Mouse (Mus musculus) ES-E14 (cell line): ENCODE measurements at regions not wholly inside any gene's neighbourhood (a gene's known extent, or its start where the extent isn't known, plus 50 kb on each side); places are given as distances from the start of the nearest gene placed in this dataset.

Experiments
- DNase-seq: peaks from one replicate; pipeline ENCODE4 v3.0.0-alpha.2; 2013; ENCODE audit warnings: low read depth, low spot score
- H3K27ac ChIP-seq: 2 replicates; pipeline ENCODE4 v1.5.1; 2012; ENCODE audit warnings: low read depth, mild to moderate bottlenecking, low read length, moderate library complexity, mixed read lengths; ENCODE audit not compliant: poor library complexity, insufficient read depth, severe bottlenecking
- H3K36me3 ChIP-seq: 2 replicates; pipeline ENCODE4 v1.6.1; 2012; ENCODE audit warnings: mild to moderate bottlenecking, low read length, moderate library complexity, mixed read lengths; ENCODE audit not compliant: control insufficient read depth, poor library complexity, insufficient read depth, severe bottlenecking
- H3K4me1 ChIP-seq, 2 experiments: fragments of 150-350 bp in 1 of 2; sonication (generic) in 1 of 2; 2 replicates each; pipeline ENCODE4 v1.6.1; 2012; ENCODE audit warnings: low read length in 2 of 2, mild to moderate bottlenecking in 1 of 2, mixed read lengths in 1 of 2; ENCODE audit not compliant: control insufficient read depth in 2 of 2, insufficient read depth in 2 of 2, poor library complexity in 1 of 2
- H3K4me3 ChIP-seq, 2 experiments: fragments of 150-350 bp in 1 of 2; sonication (generic) in 1 of 2; 2 replicates each; pipeline ENCODE4 v1.5.1; 2012; ENCODE audit warnings: low read length in 2 of 2, low read depth in 1 of 2, mild to moderate bottlenecking in 1 of 2, mixed read lengths in 1 of 2; ENCODE audit not compliant: insufficient read depth in 1 of 2, poor library complexity in 1 of 2, severe bottlenecking in 1 of 2
- H3K9ac ChIP-seq: 2 replicates; pipeline ENCODE4 v1.6.1; 2012; ENCODE audit warnings: low read depth, mild to moderate bottlenecking, low read length, mixed read lengths; ENCODE audit not compliant: poor library complexity, insufficient read depth, severe bottlenecking
- H3K9me3 ChIP-seq: fragments of 150-350 bp; sonication (generic); 2 replicates; pipeline ENCODE4 v1.6.1; 2012; ENCODE audit warnings: low read depth, mild to moderate bottlenecking, low read length; ENCODE audit not compliant: control insufficient read depth, insufficient read depth
- CHD2 ChIP-seq: IDR thresholded peaks from 2 replicates; pipeline ENCODE4 v1.6.1; 2014; ENCODE audit warnings: mild to moderate bottlenecking, low read depth, low read length, inconsistent platforms
- HCFC1 ChIP-seq: IDR thresholded peaks from 2 replicates; pipeline ENCODE4 v1.6.1; 2012; ENCODE audit warnings: low read length, inconsistent platforms, borderline replicate concordance; ENCODE audit not compliant: insufficient read depth
- MAFK ChIP-seq: IDR thresholded peaks from 2 replicates; pipeline ENCODE4 v1.6.1; 2014; ENCODE audit warnings: mild to moderate bottlenecking, low read depth, low read length, inconsistent platforms; ENCODE audit not compliant: insufficient read depth
- ZC3H11A ChIP-seq: IDR thresholded peaks from 2 replicates; pipeline ENCODE4 v1.6.1; 2012; ENCODE audit warnings: low read depth, mild to moderate bottlenecking, inconsistent platforms, low read length, borderline replicate concordance
- ZNF384 ChIP-seq: IDR thresholded peaks from 2 replicates; pipeline ENCODE4 v1.6.1; 2012; ENCODE audit warnings: low read depth, low read length, inconsistent platforms
- in situ Hi-C, 2 experiments: fragments of 600-800 bp; cut with MboI; formaldehyde crosslinking; loops; one replicate each; pipeline ENCODE4 v1.15.1; 2025; ENCODE audit warnings: low sequenced_read_pairs in 2 of 2, inconsistent platforms in 1 of 2; ENCODE audit not compliant: unreplicated experiment in 2 of 2

DNA sequence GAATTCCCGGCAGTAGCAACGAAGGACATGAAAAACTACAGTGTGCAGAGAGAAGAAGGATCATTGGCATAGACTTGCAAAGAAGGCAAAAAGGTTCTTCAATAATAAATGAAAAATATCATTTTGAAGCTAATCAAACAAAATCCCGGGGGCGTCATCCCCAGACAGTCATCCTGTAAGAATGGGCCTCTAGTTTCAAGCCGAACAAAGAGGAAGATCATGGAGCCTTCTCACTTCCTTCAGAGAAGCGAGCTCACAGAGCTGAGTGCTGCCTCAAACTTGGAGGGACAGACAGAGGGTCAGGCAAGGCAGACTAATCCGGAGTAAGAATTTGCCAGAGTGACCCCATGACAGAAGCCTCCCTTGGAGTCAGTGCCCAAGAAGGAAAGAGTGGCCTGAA lies 163.0 kb downstream of the Kit start:
- H3K9ac ChIP-seq: no peak overlapping the region
- no peak for DNase-seq
- in situ Hi-C loops: loop anchor here in 1 of 2 experiments (25.0 kb wide), 1 partner anchor 525 kb away; no protein-coding TSS in a partner anchor
- no peaks in the 10 kb centered on the region for H3K9me3 ChIP-seq
- H3K4me3 ChIP-seq: no peak overlapping the region
- no peak overlapping the region for H3K27ac ChIP-seq
- TF ChIP-seq CHD2: no peak
- no peak for TF ChIP-seq HCFC1
- no peak for TF ChIP-seq MAFK
- no peak for TF ChIP-seq ZC3H11A
- TF ChIP-seq ZNF384: no peak
- H3K36me3 ChIP-seq: no peaks in the 10 kb centered on the region
- H3K4me1 ChIP-seq: no peaks in the 10 kb centered on the region

DNA sequence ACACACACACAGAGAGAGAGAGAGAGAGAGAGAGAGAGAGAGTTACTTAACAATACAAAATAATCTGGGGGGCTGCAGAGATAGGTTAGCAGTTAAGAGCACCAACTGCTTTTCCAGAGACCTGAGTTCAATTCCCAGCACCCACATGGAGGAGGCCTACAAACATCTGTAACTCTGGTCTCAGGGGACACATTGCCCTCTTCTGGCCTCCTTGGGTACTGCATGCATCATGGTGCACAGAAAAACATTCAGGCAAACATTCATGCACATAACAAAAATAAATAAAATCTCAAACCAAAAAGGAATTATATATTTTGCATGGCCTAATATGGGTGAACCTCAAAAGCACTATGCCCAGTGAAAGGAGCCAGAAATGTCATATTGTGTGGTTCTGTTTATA lies 161.6 kb downstream of the Kit start:
- in situ Hi-C loops: loop anchor here in 1 of 2 experiments (25.0 kb wide), 1 partner anchor 524 kb away; no protein-coding TSS in a partner anchor

DNA sequence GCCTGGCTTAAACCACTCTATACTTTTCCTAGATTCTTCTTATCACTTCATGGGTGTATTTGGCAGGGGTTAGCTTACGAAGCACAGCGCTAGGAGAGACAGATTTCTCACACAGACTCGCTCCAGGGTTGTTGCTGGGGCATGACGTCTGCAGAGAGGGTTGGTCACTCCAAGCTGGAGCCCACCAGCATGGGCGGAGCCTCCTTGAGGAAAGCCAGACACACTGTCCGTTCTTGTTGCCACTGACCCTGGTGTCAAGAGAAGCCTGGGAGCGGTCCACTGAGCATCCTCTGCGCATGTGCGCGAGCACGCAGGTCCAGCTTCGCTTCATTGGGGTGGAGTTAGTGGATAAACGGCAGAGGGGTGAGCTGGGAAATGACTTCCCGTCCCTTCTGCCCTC lies 159.8 kb downstream of the Kit start:
- DNase-seq: no peak

More for the DNA sequence above, 161.6 kb downstream of the Kit start:
- no peaks in the 10 kb centered on the region for H3K9me3 ChIP-seq
- H3K27ac ChIP-seq: no peak overlapping the region
- H3K4me1 ChIP-seq: no peaks in the 10 kb centered on the region
- DNase-seq: no peak
- no peaks in the 10 kb centered on the region for H3K36me3 ChIP-seq
- TF ChIP-seq CHD2 (no peak), HCFC1 (no peak), ZNF384 (no peak), ZC3H11A (peak; percentile 60; the same call in 1 of the 2 replicates)
- H3K9ac ChIP-seq: no peak overlapping the region
- no peak overlapping the region for H3K4me3 ChIP-seq

DNA sequence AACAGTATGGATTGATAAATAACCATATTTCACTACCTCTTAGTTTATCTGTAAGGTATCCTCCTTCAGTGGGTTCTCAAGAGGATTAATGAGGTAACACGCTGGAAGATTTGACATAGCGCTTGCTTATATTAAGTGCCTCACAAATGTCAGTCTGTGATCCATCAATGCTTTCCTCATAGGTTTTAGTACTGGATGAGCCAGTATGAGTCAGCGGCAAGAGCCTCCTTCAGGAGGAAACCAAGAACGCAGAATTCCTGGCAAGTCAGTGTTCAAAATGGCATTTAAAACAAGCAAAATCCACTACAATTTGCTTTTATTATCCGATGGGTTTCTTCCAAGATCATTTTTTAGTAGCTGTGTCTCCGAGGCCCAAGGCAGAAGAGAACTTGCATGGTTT lies 159.3 kb downstream of the Kit start:
- no peak overlapping the region for H3K27ac ChIP-seq

More for the DNA sequence above, 159.8 kb downstream of the Kit start:
- Histone ChIP-seq H3K9me3 (no peaks in the 10 kb centered on the region), H3K36me3 (no peaks in the 10 kb centered on the region), H3K4me1 (no peaks in the 10 kb centered on the region), H3K9ac (no peak overlapping the region), H3K27ac (no peak overlapping the region), H3K4me3 (no peak overlapping the region)
- in situ Hi-C loops: loop anchor here in 1 of 2 experiments (25.0 kb wide), 1 partner anchor 522 kb away; no protein-coding TSS in a partner anchor
- no peak for TF ChIP-seq ZNF384
- TF ChIP-seq CHD2: no peak
- no peak for TF ChIP-seq ZC3H11A
- no peak for TF ChIP-seq MAFK
- no peak for TF ChIP-seq HCFC1

More for the DNA sequence above, 159.3 kb downstream of the Kit start:
- H3K36me3 ChIP-seq: no peaks in the 10 kb centered on the region
- no peak for DNase-seq
- in situ Hi-C loops: loop anchor here in 1 of 2 experiments (25.0 kb wide), 1 partner anchor 522 kb away; no protein-coding TSS in a partner anchor
- TF ChIP-seq CHD2 (no peak), ZNF384 (no peak), HCFC1 (no peak), ZC3H11A (no peak), MAFK (no peak)
- H3K9me3 ChIP-seq: no peaks in the 10 kb centered on the region
- no peak overlapping the region for H3K4me3 ChIP-seq
- H3K9ac ChIP-seq: no peak overlapping the region
- H3K4me1 ChIP-seq: no peaks in the 10 kb centered on the region
